Mouse (Mus musculus) testis, adult 2 months (tissue): Measurements from ENCODE around the gene Myo5c.

Experiments used
- CTCF ChIP-seq: fragments of 200-500 bp; IDR thresholded peaks from 2 replicates; pipeline ENCODE4 v1.5.1; 2012; ENCODE audit warnings: low read depth, mild to moderate bottlenecking, inconsistent platforms, low read length, moderate library complexity; ENCODE audit not compliant: control insufficient read depth, insufficient read depth, insufficient replicate concordance
- POLR2A ChIP-seq: fragments of 200-500 bp; IDR thresholded peaks from 2 replicates; pipeline ENCODE4 v1.6.1; 2012; ENCODE audit warnings: low read depth, mild to moderate bottlenecking, inconsistent platforms, low read length, moderate library complexity; ENCODE audit not compliant: control insufficient read depth

- TF ChIP-seq POLR2A (no peak), CTCF (no peak)
These were observed 115.6 kb downstream of the Myo5c start, which contains the start of gene Bcl2l10 for GRCm38 (mm10) chr9:75347458-75347857.
